Mouse (Mus musculus): ENCODE results near the gene Pard3b. TPM values are rescaled to one million over a fixed set of nuclear protein-coding genes. Genes with fewer than 3 reads are reported as not detected.

Pard3b gene
- polyA plus RNA-seq, 1 experiment from 2014 or later: 10.5 TPM

GRCm38 (mm10) chr1:62437493-62437892, 798.9 kb downstream of the Pard3b start:
- no peaks in the 10 kb centered on the region for H3K9me3 ChIP-seq (replicated peaks; ENCODE audit: control insufficient read depth, low read length)
- no peaks in the 10 kb centered on the region for H3K27me3 ChIP-seq (ENCODE audit: control insufficient read depth, insufficient read depth, low read length)
- peak overlapping the region; percentile 35; the same call in 1 of the 2 replicates for H3K27ac ChIP-seq (ENCODE audit: low read depth, low read length)
- no peak overlapping the region for H3K4me2 ChIP-seq
- 28% methylated on average over 3 of the region's 3 CpGs for WGBS (ENCODE audit: insufficient replicate concordance)
- ATAC-seq (replicated peaks; ENCODE audit: insufficient number of reproducible peaks, low FRiP score, low TSS enrichment): no peak
- H3K36me3 ChIP-seq (ENCODE audit: control insufficient read depth, insufficient read depth, low read length): no peaks in the 10 kb centered on the region
- H3K4me3 ChIP-seq (ENCODE audit: low read depth, low read length): no peak overlapping the region
- no peak overlapping the region for H3K9ac ChIP-seq (ENCODE audit: low read depth, low read length)
- no peaks in the 10 kb centered on the region for H3K4me1 ChIP-seq (ENCODE audit: control insufficient read depth, insufficient read depth, low read length)

GRCm38 (mm10) chr1:62444406-62444805, 805.8 kb downstream of the Pard3b start:
- Histone ChIP-seq H3K4me2 (no peak overlapping the region), H3K27me3 (ENCODE audit: control insufficient read depth, insufficient read depth, low read length) (no peaks in the 10 kb centered on the region), H3K9ac (ENCODE audit: low read depth, low read length) (no peak overlapping the region), H3K4me3 (ENCODE audit: low read depth, low read length) (no peak overlapping the region), H3K4me1 (ENCODE audit: control insufficient read depth, insufficient read depth, low read length) (no peaks in the 10 kb centered on the region), H3K36me3 (ENCODE audit: control insufficient read depth, insufficient read depth, low read length) (no peaks in the 10 kb centered on the region), H3K9me3 (replicated peaks; ENCODE audit: control insufficient read depth, low read length) (no peaks in the 10 kb centered on the region), H3K27ac (ENCODE audit: low read depth, low read length) (no peak overlapping the region)
- no peak for ATAC-seq (replicated peaks; ENCODE audit: insufficient number of reproducible peaks, low FRiP score, low TSS enrichment)
- WGBS (ENCODE audit: insufficient replicate concordance): 87% methylated on average over 3 of the region's 3 CpGs

- H3K4me3 ChIP-seq (ENCODE audit: low read depth, low read length): no peak overlapping the region
- ATAC-seq (replicated peaks; ENCODE audit: insufficient number of reproducible peaks, low FRiP score, low TSS enrichment): no peak
- WGBS (ENCODE audit: insufficient replicate concordance): 62% methylated on average over 1 of the region's 1 CpGs
These were observed 808.2 kb downstream of the Pard3b start for GRCm38 (mm10) chr1:62446818-62447217.

GRCm38 (mm10) chr1:62449193-62449875, 810.7 kb downstream of the Pard3b start:
- ATAC-seq (replicated peaks; ENCODE audit: insufficient number of reproducible peaks, low FRiP score, low TSS enrichment): no peak
- WGBS (ENCODE audit: insufficient replicate concordance): 81% methylated on average over 7 of the region's 7 CpGs
- no peak overlapping the region for H3K9ac ChIP-seq (ENCODE audit: low read depth, low read length)
- no peaks in the 10 kb centered on the region for H3K4me1 ChIP-seq (ENCODE audit: control insufficient read depth, insufficient read depth, low read length)
- no peak overlapping the region for H3K4me2 ChIP-seq
- H3K27me3 ChIP-seq (ENCODE audit: control insufficient read depth, insufficient read depth, low read length): no peaks in the 10 kb centered on the region
- no peak overlapping the region for H3K27ac ChIP-seq (ENCODE audit: low read depth, low read length)
- no peaks in the 10 kb centered on the region for H3K9me3 ChIP-seq (replicated peaks; ENCODE audit: control insufficient read depth, low read length)
- no peak overlapping the region for H3K4me3 ChIP-seq (ENCODE audit: low read depth, low read length)
- H3K36me3 ChIP-seq (ENCODE audit: control insufficient read depth, insufficient read depth, low read length): no peaks in the 10 kb centered on the region

More at GRCm38 (mm10) chr1:62446818-62447217, 808.2 kb downstream of the Pard3b start:
- no peak overlapping the region for H3K9ac ChIP-seq (ENCODE audit: low read depth, low read length)
- no peaks in the 10 kb centered on the region for H3K36me3 ChIP-seq (ENCODE audit: control insufficient read depth, insufficient read depth, low read length)
- no peaks in the 10 kb centered on the region for H3K9me3 ChIP-seq (replicated peaks; ENCODE audit: control insufficient read depth, low read length)
- no peaks in the 10 kb centered on the region for H3K4me1 ChIP-seq (ENCODE audit: control insufficient read depth, insufficient read depth, low read length)
- H3K4me2 ChIP-seq: no peak overlapping the region
- H3K27ac ChIP-seq (ENCODE audit: low read depth, low read length): no peak overlapping the region
- no peaks in the 10 kb centered on the region for H3K27me3 ChIP-seq (ENCODE audit: control insufficient read depth, insufficient read depth, low read length)

GRCm38 (mm10) chr1:62465536-62465935, 826.9 kb downstream of the Pard3b start:
- no peaks in the 10 kb centered on the region for H3K36me3 ChIP-seq (ENCODE audit: control insufficient read depth, insufficient read depth, low read length)
- H3K27me3 ChIP-seq (ENCODE audit: control insufficient read depth, insufficient read depth, low read length): no peaks in the 10 kb centered on the region
- WGBS (ENCODE audit: insufficient replicate concordance): 60% methylated on average over 8 of the region's 8 CpGs
- H3K27ac ChIP-seq (ENCODE audit: low read depth, low read length): no peak overlapping the region
- no peaks in the 10 kb centered on the region for H3K4me1 ChIP-seq (ENCODE audit: control insufficient read depth, insufficient read depth, low read length)
- H3K9me3 ChIP-seq (replicated peaks; ENCODE audit: control insufficient read depth, low read length): no peaks in the 10 kb centered on the region
- no peak overlapping the region for H3K4me2 ChIP-seq
- no peak overlapping the region for H3K4me3 ChIP-seq (ENCODE audit: low read depth, low read length)
- H3K9ac ChIP-seq (ENCODE audit: low read depth, low read length): no peak overlapping the region
- no peak for ATAC-seq (replicated peaks; ENCODE audit: insufficient number of reproducible peaks, low FRiP score, low TSS enrichment)

- no peak for ATAC-seq (replicated peaks; ENCODE audit: insufficient number of reproducible peaks, low FRiP score, low TSS enrichment)
- H3K9me3 ChIP-seq (replicated peaks; ENCODE audit: control insufficient read depth, low read length): no peaks in the 10 kb centered on the region
- no peak overlapping the region for H3K4me3 ChIP-seq (ENCODE audit: low read depth, low read length)
- 85% methylated on average over 1 of the region's 1 CpGs for WGBS (ENCODE audit: insufficient replicate concordance)
- no peaks in the 10 kb centered on the region for H3K36me3 ChIP-seq (ENCODE audit: control insufficient read depth, insufficient read depth, low read length)
- H3K4me1 ChIP-seq (ENCODE audit: control insufficient read depth, insufficient read depth, low read length): no peaks in the 10 kb centered on the region
- no peak overlapping the region for H3K9ac ChIP-seq (ENCODE audit: low read depth, low read length)
- no peaks in the 10 kb centered on the region for H3K27me3 ChIP-seq (ENCODE audit: control insufficient read depth, insufficient read depth, low read length)
- no peak overlapping the region for H3K4me2 ChIP-seq
- no peak overlapping the region for H3K27ac ChIP-seq (ENCODE audit: low read depth, low read length)
These were observed 827.9 kb downstream of the Pard3b start for GRCm38 (mm10) chr1:62466544-62466943.

- Histone ChIP-seq H3K27ac (ENCODE audit: low read depth, low read length) (no peak overlapping the region), H3K4me2 (no peak overlapping the region), H3K27me3 (ENCODE audit: control insufficient read depth, insufficient read depth, low read length) (no peaks in the 10 kb centered on the region), H3K4me1 (ENCODE audit: control insufficient read depth, insufficient read depth, low read length) (0 out of 2 replicates have a peak, but pooled peaks cover 3% of the 10 kb centered on the region), H3K36me3 (ENCODE audit: control insufficient read depth, insufficient read depth, low read length) (no peaks in the 10 kb centered on the region), H3K4me3 (ENCODE audit: low read depth, low read length) (no peak overlapping the region), H3K9me3 (replicated peaks; ENCODE audit: control insufficient read depth, low read length) (no peaks in the 10 kb centered on the region), H3K9ac (ENCODE audit: low read depth, low read length) (no peak overlapping the region)
- WGBS (ENCODE audit: insufficient replicate concordance): 28% methylated on average over 2 of the region's 2 CpGs
- no peak for ATAC-seq (replicated peaks; ENCODE audit: insufficient number of reproducible peaks, low FRiP score, low TSS enrichment)
These were observed 844.4 kb downstream of the Pard3b start for GRCm38 (mm10) chr1:62483059-62483458.

GRCm38 (mm10) chr1:62488871-62489270, 850.2 kb downstream of the Pard3b start:
- Histone ChIP-seq H3K27me3 (ENCODE audit: control insufficient read depth, insufficient read depth, low read length) (no peaks in the 10 kb centered on the region), H3K9me3 (replicated peaks; ENCODE audit: control insufficient read depth, low read length) (peaks cover 3% of the 10 kb centered on the region; the same call in 1 of the 2 replicates), H3K4me2 (no peak overlapping the region), H3K36me3 (ENCODE audit: control insufficient read depth, insufficient read depth, low read length) (no peaks in the 10 kb centered on the region), H3K4me1 (ENCODE audit: control insufficient read depth, insufficient read depth, low read length) (no peaks in the 10 kb centered on the region), H3K4me3 (ENCODE audit: low read depth, low read length) (no peak overlapping the region), H3K27ac (ENCODE audit: low read depth, low read length) (no peak overlapping the region), H3K9ac (ENCODE audit: low read depth, low read length) (no peak overlapping the region)
- 64% methylated on average over 6 of the region's 6 CpGs for WGBS (ENCODE audit: insufficient replicate concordance)
- ATAC-seq (replicated peaks; ENCODE audit: insufficient number of reproducible peaks, low FRiP score, low TSS enrichment): no peak

GRCm38 (mm10) chr1:62499146-62499545, 860.5 kb downstream of the Pard3b start:
- WGBS (ENCODE audit: insufficient replicate concordance): 82% methylated on average over 5 of the region's 5 CpGs
- Histone ChIP-seq H3K36me3 (ENCODE audit: control insufficient read depth, insufficient read depth, low read length) (no peaks in the 10 kb centered on the region), H3K4me1 (ENCODE audit: control insufficient read depth, insufficient read depth, low read length) (no peaks in the 10 kb centered on the region), H3K9me3 (replicated peaks; ENCODE audit: control insufficient read depth, low read length) (no peaks in the 10 kb centered on the region), H3K27ac (ENCODE audit: low read depth, low read length) (no peak overlapping the region), H3K4me3 (ENCODE audit: low read depth, low read length) (no peak overlapping the region), H3K4me2 (no peak overlapping the region), H3K9ac (ENCODE audit: low read depth, low read length) (no peak overlapping the region), H3K27me3 (ENCODE audit: control insufficient read depth, insufficient read depth, low read length) (no peaks in the 10 kb centered on the region)
- no peak for ATAC-seq (replicated peaks; ENCODE audit: insufficient number of reproducible peaks, low FRiP score, low TSS enrichment)
